Comparison of ENCODE assay signal across 15 mouse cellular contexts in the genomic region with DNA sequence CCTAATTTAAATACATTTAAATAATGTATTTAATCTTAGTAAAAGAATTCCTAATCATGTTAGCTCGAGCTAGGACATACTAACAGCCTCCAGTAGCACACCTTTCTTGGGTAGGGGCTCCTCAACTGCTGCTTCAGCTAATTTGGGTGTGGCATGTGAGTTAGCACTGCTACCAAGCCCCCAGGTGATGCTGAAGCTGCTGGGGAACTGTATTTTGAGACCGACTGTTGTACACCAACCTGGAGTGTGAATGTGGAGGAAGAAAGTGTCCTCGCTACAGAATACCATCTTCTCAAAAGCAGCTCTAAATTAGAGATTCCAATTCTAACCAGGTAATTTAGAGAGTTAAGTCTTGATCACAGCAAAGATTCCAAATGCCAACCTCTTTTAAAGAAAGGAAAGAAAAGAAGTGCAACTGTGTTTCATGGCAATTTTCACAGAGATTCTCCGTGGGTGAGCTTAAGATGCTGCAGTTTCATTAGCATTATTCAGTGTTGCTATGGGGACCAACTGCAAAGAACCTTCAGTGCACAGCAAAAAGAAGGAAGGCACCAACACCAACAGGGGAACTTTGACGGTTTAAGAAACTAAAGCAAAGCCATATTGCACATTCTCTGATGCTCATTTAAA. TPM values are rescaled to one million over a fixed set of nuclear protein-coding genes. Genes with fewer than 3 reads are reported as not detected.
A peak's percentile ranks its signal among the peaks of the same experiment; 100 is the strongest.
DNase-seq lines count a peak whose midpoint lies in the region; ATAC-seq and TF ChIP-seq lines count a peak whose summit lies in the region.
"Had no signal": no experiment of that assay in that cellular context is flagged by ENCODE, and none has a peak within 500 bp of the region (broad histone marks: within the 10 kb centered on the region; RNA-seq: fewer than 3 reads in every experiment).

No protein-coding gene starts in this region.

- no peaks in the 10 kb centered on the region for H3K27me3 ChIP-seq in forebrain, embryonic 14.5 days (replicated peaks; ENCODE audit: control insufficient read depth, insufficient read depth, low read length)
- H3K27me3 ChIP-seq in hindbrain, postnatal 0 days (ENCODE audit: insufficient read depth, low read length), result no peaks in the 10 kb centered on the region
- H3K27me3 ChIP-seq in midbrain, postnatal 0 days (ENCODE audit: insufficient read depth, low read length), result no peaks in the 10 kb centered on the region
- no peaks in the 10 kb centered on the region for H3K27me3 ChIP-seq in thymus, adult 2 months (ENCODE audit: control insufficient read depth, insufficient read depth, low read length)
- H3K27me3 ChIP-seq: CH12.LX; lung, embryonic 15.5 days had no signal

- H3K4me2 ChIP-seq in forebrain, embryonic 14.5 days (ENCODE audit: low read length), result no peak overlapping the region
- peak overlapping the region; percentile 19 for H3K4me2 ChIP-seq in hindbrain, postnatal 0 days (ENCODE audit: low read depth, low read length)
- peak overlapping the region; percentile 41 for H3K4me2 ChIP-seq in midbrain, postnatal 0 days (ENCODE audit: low read depth, low read length, poor library complexity, severe bottlenecking)
- H3K4me2 ChIP-seq: lung, embryonic 15.5 days had no signal

- H3K36me3 ChIP-seq in forebrain, embryonic 14.5 days (ENCODE audit: control insufficient read depth, insufficient read depth, low read length), result no peaks in the 10 kb centered on the region
- no peaks in the 10 kb centered on the region for H3K36me3 ChIP-seq in hindbrain, postnatal 0 days (ENCODE audit: insufficient read depth, low read length)
- H3K36me3 ChIP-seq in midbrain, postnatal 0 days (ENCODE audit: insufficient read depth, low read length), result no peaks in the 10 kb centered on the region
- no peaks in the 10 kb centered on the region for H3K36me3 ChIP-seq in thymus, adult 2 months (ENCODE audit: control insufficient read depth, insufficient read depth, low read length)
- H3K36me3 ChIP-seq: lung, embryonic 15.5 days had no signal

- 19% methylated on average over 5 of the region's 5 CpGs for WGBS in forebrain, embryonic 14.5 days
- WGBS in hindbrain, postnatal 0 days, result 23% methylated on average over 5 of the region's 5 CpGs
- 16% methylated on average over 5 of the region's 5 CpGs for WGBS in midbrain, postnatal 0 days
- WGBS in thymus, adult 2 months, result 86% methylated on average over 5 of the region's 5 CpGs

- no peak overlapping the region; the same call in 1 of the 2 replicates for H3K27ac ChIP-seq in forebrain, embryonic 14.5 days (ENCODE audit: low read depth, low read length)
- H3K27ac ChIP-seq in hindbrain, postnatal 0 days, result peak overlapping the region; percentile 41
- peak overlapping the region; percentile 83 for H3K27ac ChIP-seq in midbrain, postnatal 0 days (ENCODE audit: low read depth, low read length)
- no peak overlapping the region for H3K27ac ChIP-seq in thymus, adult 2 months (ENCODE audit: control insufficient read depth, insufficient read depth, low read length)
- H3K27ac ChIP-seq: lung, embryonic 15.5 days had no signal

- no peak for TF ChIP-seq POLR2A in thymus, adult 2 months (IDR thresholded peaks at IDR 0.05; ENCODE audit: control insufficient read depth, extremely low read depth, insufficient read depth, low read length, poor library complexity)

- no peak overlapping the region for H3K4me3 ChIP-seq in forebrain, embryonic 14.5 days (ENCODE audit: low read depth, low read length)
- no peak overlapping the region for H3K4me3 ChIP-seq in hindbrain, postnatal 0 days (ENCODE audit: low read length)
- peak overlapping the region; percentile 14 for H3K4me3 ChIP-seq in midbrain, postnatal 0 days (ENCODE audit: low read depth, low read length)
- H3K4me3 ChIP-seq in thymus, adult 2 months (ENCODE audit: control insufficient read depth, insufficient read depth, low read length), result no peak overlapping the region
- H3K4me3 ChIP-seq: lung, embryonic 15.5 days had no signal

- peak; percentile 40 for DNase-seq in layer of hippocampus, adult 9-11 months
- no peak for DNase-seq in layer of hippocampus, postnatal 10 days (ENCODE audit: low spot score in 2 of 2)
- peak; percentile 68 for DNase-seq in forebrain, embryonic 14.5 days (ENCODE audit: low spot score)
- DNase-seq in hindbrain, postnatal 0 days (ENCODE audit: low spot score), result peak; percentile 64
- DNase-seq in midbrain, postnatal 0 days (ENCODE audit: low spot score), result peak; percentile 72
- no peak for DNase-seq in ovary, postnatal 10 days (ENCODE audit: low spot score)
- no peak for DNase-seq in cerebellum, postnatal 4 days (ENCODE audit: low spot score in 2 of 2)
- DNase-seq in thymus, adult 2 months, result no peak
- DNase-seq: cerebellum, postnatal 25 days; gastrocnemius, postnatal 10 days; layer of hippocampus, postnatal 36 days; thymus, adult 18-20 months had no signal

- peak; percentile 72; the same call in 1 of the 2 replicates for ATAC-seq in forebrain, embryonic 14.5 days
- ATAC-seq in hindbrain, postnatal 0 days, result peak; percentile 87
- ATAC-seq in midbrain, postnatal 0 days (ENCODE audit: low FRiP score), result peak; percentile 92

- no peak overlapping the region for H3K9ac ChIP-seq in forebrain, embryonic 14.5 days (ENCODE audit: low read length)
- no peak overlapping the region for H3K9ac ChIP-seq in hindbrain, postnatal 0 days (replicated peaks; ENCODE audit: low read length)
- H3K9ac ChIP-seq in midbrain, postnatal 0 days (replicated peaks; ENCODE audit: low read length, poor library complexity, severe bottlenecking), result 0 out of 2 replicates have a peak overlapping the region, but pooled peaks have one; percentile 4
- H3K9ac ChIP-seq: lung, embryonic 15.5 days had no signal

- no peak for TF ChIP-seq CTCF in hindbrain, postnatal 0 days (IDR thresholded peaks at IDR 0.05; ENCODE audit: low read depth)
- TF ChIP-seq CTCF in midbrain, postnatal 0 days (IDR thresholded peaks at IDR 0.05), result no peak; the same call in 1 of the 2 replicates
- TF ChIP-seq CTCF in thymus, adult 2 months (IDR thresholded peaks at IDR 0.05; ENCODE audit: borderline replicate concordance, control insufficient read depth, extremely low read depth, insufficient read depth, low read length, poor library complexity), result no peak

- H3K9me3 ChIP-seq in forebrain, embryonic 14.5 days (replicated peaks; ENCODE audit: control insufficient read depth, low read length), result no peaks in the 10 kb centered on the region
- H3K9me3 ChIP-seq in hindbrain, postnatal 0 days (ENCODE audit: low read length), result no peaks in the 10 kb centered on the region
- H3K9me3 ChIP-seq in midbrain, postnatal 0 days (ENCODE audit: low read length), result no peaks in the 10 kb centered on the region
- H3K9me3 ChIP-seq: lung, embryonic 15.5 days had no signal

- H3K4me1 ChIP-seq in forebrain, embryonic 14.5 days (ENCODE audit: control insufficient read depth, insufficient read depth, low read length), result 0 out of 2 replicates have a peak, but pooled peaks cover 3% of the 10 kb centered on the region
- no peaks in the 10 kb centered on the region; the same call in 1 of the 2 replicates for H3K4me1 ChIP-seq in hindbrain, postnatal 0 days (ENCODE audit: insufficient read depth, low read length)
- H3K4me1 ChIP-seq in midbrain, postnatal 0 days (ENCODE audit: insufficient read depth, low read length), result peaks cover 8% of the 10 kb centered on the region; the same call in 1 of the 2 replicates
- H3K4me1 ChIP-seq in thymus, adult 2 months (replicated peaks; ENCODE audit: control insufficient read depth, insufficient read depth, low read length), result no peaks in the 10 kb centered on the region
- H3K4me1 ChIP-seq: lung, embryonic 15.5 days had no signal

RNA-seq across cellular contexts. Expression of a gene that starts 30.9 kb away (rescaled TPM):
- total RNA-seq in layer of hippocampus, postnatal 10 days (2021), result 10 to 100 TPM; 28.1 to 29.0 TPM
- polyA plus RNA-seq in forebrain, embryonic 14.5 days (2014; fragmentation: Nextera tagmentation; extraction: Ambion mirVana), result 32.5 and 37.6 TPM in 2 replicates
- 21.6 and 24.6 TPM in 2 replicates for total RNA-seq in hindbrain, postnatal 0 days (2014; rRNA removed)
- 31.1 and 32.9 TPM in 2 replicates for polyA plus RNA-seq in hindbrain, postnatal 0 days (2015; fragmentation: Nextera tagmentation; extraction: Ambion mirVana)
- 22.9 and 26.3 TPM in 2 replicates for total RNA-seq in midbrain, postnatal 0 days (2014; rRNA removed)
- polyA plus RNA-seq in midbrain, postnatal 0 days (2015; fragmentation: Nextera tagmentation; extraction: Ambion mirVana), result 29.9 and 31.4 TPM in 2 replicates
- polyA plus RNA-seq in thymus, adult 2 months (2012; rRNA removed), result 5.6 and 8.6 TPM in 2 replicates

RNA-seq across cellular contexts. Expression of a gene that starts 31.0 kb away (rescaled TPM):
- 100 to 1,000 TPM; 142 to 146 TPM for total RNA-seq in layer of hippocampus, postnatal 10 days (2021)
- polyA plus RNA-seq in forebrain, embryonic 14.5 days (2014; fragmentation: Nextera tagmentation; extraction: Ambion mirVana), result 9.7 and 16.9 TPM in 2 replicates
- 25.9 and 30.7 TPM in 2 replicates for total RNA-seq in hindbrain, postnatal 0 days (2014; rRNA removed)
- polyA plus RNA-seq in hindbrain, postnatal 0 days (2015; fragmentation: Nextera tagmentation; extraction: Ambion mirVana), result 16.4 and 16.7 TPM in 2 replicates
- total RNA-seq in midbrain, postnatal 0 days (2014; rRNA removed), result 28.6 and 38.7 TPM in 2 replicates
- 12.3 and 15.5 TPM in 2 replicates for polyA plus RNA-seq in midbrain, postnatal 0 days (2015; fragmentation: Nextera tagmentation; extraction: Ambion mirVana)
- 2.0 and 2.3 TPM in 2 replicates for polyA plus RNA-seq in thymus, adult 2 months (2012; rRNA removed)
- total RNA-seq: megakaryocyte-erythroid progenitor cell, adult 5-6 weeks had no signal

Comparison
In these comparisons a context has a peak if more than half of its experiments do, and no peak if none do; other contexts are left out.
1. DNase-seq: peak in layer of hippocampus, adult 9-11 months (single experiment), forebrain, embryonic 14.5 days (single experiment), hindbrain, postnatal 0 days (single experiment) and midbrain, postnatal 0 days (single experiment); none in layer of hippocampus, postnatal 10 days (0 of 2), ovary, postnatal 10 days (single experiment), cerebellum, postnatal 4 days (0 of 2) and thymus, adult 2 months (single experiment).
2. H3K27ac ChIP-seq: peak in hindbrain, postnatal 0 days (single experiment) and midbrain, postnatal 0 days (single experiment); none in forebrain, embryonic 14.5 days (single experiment) and thymus, adult 2 months (single experiment).
3. Peak in every context shown above with its lines, with median percentiles within 50 percentile points of each other: ATAC-seq.